Mouse (Mus musculus) erythroblast, adult 5-6 weeks (primary cell): ENCODE results near the gene Cd8a. TPM values are rescaled to one million over a fixed set of nuclear protein-coding genes. Genes with fewer than 3 reads are reported as not detected.

Source experiments
- ATAC-seq: replicated peaks from 2 replicates; pipeline ENCODE4 v1.8.0; 2016; ENCODE audit warnings: moderate number of reproducible peaks, mild to moderate bottlenecking, moderate TSS enrichment, inconsistent platforms; ENCODE audit not compliant: poor library complexity, low FRiP score, severe bottlenecking
- total RNA-seq, 2 experiments: library from RNA; stranded (forward) in 1 of 2; stranded (reverse) in 1 of 2; fragments of 150-400 nt in 1 of 2; fragments of 200-764, 138-1000 nt in 1 of 2; gene quantifications; 2 replicates each; pipeline versions ENCODE4 v1.2.3 to v1.2.4; 2015 to 2017; ENCODE audit warnings: low replicate concordance in 2 of 2

The Cd8a gene
- total RNA-seq, 2 experiments from 2014 or later: not detected

DNA sequence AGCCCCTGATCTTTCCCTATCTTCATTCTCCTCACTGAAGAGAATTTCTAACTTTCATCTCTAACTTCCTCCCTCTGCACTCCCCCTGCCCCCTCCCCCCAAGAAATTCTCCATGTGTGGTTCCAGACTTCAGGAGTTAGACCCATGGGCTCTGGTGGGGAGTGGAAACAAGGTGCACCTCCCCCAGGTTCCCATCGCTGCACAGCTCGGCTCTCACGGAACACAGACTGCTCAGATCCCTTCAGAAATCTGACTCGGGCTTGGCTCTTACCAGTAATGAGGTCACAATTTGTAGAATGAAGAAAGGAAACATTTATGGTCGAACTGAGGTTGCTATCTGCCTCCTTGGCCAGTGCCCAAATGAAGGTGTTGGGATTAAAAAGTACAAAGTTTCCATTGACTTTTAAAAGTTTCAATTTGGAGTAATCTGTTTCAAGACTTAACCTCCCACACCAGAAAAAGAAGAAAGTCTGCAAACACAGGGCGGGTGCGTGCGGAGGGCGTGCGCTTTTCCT, 12.0 kb upstream of the Cd8a start:
- ATAC-seq: no peak

- no peak for ATAC-seq
Observed at GRCm38 (mm10) chr6:71363995-71364394, 9.2 kb upstream of the Cd8a start.

DNA sequence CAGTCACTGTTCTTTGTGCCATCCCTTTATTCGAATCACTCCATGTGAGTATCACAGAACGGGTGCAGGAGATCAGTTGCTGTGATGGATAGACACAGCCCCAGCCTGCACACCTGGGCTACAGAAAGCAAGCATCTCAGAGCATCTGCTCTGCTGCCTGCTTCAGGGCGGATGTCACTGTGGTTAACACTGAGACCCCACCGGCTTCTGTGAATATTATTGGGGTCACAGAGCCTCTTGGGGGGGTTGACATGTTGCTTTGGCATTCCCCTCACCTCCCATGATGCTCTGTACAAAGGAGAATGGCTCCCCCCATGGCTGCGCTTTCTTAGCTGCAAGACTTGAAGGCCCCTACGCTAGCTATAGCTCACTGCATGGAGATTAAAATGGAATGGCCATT, 3.8 kb upstream of the Cd8a start:
- no peak for ATAC-seq

DNA sequence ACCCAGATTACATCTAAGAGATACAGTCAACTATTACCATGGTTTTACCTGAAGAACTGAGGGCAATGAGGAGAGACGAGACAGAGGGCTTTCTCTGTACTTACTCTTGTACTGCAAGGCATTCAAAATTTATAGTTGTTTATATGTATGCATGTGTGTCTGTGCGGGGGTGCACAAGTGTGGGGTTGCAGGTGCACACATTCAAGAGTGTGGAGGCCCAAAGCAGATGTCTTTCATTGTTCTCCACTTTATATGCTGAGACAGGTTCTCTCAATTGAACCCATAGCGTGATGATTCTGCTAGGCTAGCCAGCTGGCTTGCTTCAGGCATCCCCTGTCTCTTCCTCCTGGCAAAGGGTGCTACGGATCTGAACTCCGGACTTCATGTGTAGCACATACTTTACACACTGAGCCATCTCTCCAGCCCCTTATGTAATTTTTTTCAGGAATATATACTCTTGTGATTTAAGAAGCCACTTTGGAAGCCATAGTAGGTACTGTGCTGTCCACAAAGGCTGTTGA, 2.1 kb upstream of the Cd8a start:
- no peak for ATAC-seq

- ATAC-seq: no peak
Observed at GRCm38 (mm10) chr6:71372041-71372720, 1.0 kb upstream of the Cd8a start.

- no peak for ATAC-seq
Observed at GRCm38 (mm10) chr6:71374311-71374829, 1.1 kb downstream of the Cd8a start.

DNA sequence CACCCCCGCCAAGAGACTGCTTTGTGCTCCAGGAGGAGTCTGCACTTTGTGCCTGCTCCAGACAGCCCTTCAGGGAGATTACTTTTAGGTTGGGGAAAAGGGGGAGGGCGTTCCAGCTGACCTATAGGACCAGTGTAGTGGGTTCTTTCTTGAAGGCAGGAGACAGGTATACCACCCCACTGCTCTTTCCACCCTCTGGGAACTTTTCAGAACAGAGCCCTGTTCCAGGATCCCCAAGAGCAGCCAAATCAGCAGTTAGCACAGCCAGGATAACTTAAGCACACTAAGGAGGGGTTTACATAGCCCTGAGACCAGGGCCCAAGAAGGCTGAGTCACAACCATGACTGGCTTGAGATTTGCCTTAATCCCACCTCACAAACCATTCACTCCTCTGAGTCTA, 1.7 kb downstream of the Cd8a start:
- ATAC-seq: no peak

GRCm38 (mm10) chr6:71376711-71377110, 3.5 kb downstream of the Cd8a start:
- ATAC-seq: no peak

GRCm38 (mm10) chr6:71381654-71382053, 8.4 kb downstream of the Cd8a start:
- no peak for ATAC-seq

DNA sequence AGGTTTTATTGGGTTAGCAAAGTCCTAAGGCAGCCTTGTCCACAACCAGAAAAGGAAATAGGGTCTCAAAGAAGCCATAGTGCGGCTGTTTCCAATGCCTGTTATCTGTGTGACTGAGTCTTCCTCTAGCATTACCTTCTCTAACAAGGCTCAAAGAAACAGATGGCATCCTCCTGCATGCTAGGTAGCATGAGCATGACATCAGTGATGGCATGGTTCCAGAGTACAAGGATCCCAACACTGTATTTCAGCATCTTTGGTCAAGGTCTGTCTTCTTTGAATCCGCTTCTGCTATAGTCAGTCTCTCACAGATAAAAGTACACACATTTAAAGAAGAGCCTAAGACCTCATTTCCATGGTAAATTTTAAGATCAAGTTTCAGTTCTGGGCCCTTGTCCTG, 17.3 kb downstream of the Cd8a start:
- ATAC-seq: no peak

DNA sequence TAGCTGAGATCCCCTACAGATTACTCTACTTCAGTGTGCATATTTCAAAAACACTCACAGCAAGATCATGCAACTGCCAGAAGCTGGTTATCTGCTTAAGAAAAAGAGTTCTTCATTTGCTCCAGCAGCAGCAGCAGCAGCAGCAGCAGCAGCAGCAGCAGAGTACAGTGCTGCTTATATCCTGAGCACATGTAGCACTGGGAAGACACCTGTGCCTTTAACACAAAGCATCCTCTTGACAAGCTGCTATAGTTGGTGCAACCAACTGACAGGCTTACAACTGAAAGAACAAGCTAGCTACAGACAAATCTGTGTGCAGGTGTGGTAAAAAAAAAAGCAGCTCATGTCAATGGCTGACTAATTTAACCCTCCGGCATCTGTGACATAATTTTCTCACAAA, 22.8 kb downstream of the Cd8a start:
- no peak for ATAC-seq

DNA sequence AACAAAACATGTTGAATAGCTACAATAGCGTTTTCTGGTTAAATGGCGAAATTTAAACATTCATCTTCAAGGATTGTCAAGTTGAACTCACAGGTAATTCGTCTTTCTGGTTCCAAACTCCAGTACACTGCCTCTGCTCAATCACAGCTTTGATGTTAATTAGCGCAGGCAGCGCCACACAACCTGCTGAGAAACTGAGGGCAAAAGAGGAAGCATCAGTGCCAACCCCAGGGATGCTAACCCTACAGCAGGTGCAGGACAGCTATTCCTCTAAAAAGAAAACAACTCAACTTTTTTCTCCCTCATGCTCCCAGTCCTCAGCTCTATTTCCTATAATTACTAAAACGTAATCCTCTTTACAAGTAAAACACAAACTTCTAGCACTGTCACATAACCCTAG, 23.5 kb downstream of the Cd8a start:
- no peak for ATAC-seq

DNA sequence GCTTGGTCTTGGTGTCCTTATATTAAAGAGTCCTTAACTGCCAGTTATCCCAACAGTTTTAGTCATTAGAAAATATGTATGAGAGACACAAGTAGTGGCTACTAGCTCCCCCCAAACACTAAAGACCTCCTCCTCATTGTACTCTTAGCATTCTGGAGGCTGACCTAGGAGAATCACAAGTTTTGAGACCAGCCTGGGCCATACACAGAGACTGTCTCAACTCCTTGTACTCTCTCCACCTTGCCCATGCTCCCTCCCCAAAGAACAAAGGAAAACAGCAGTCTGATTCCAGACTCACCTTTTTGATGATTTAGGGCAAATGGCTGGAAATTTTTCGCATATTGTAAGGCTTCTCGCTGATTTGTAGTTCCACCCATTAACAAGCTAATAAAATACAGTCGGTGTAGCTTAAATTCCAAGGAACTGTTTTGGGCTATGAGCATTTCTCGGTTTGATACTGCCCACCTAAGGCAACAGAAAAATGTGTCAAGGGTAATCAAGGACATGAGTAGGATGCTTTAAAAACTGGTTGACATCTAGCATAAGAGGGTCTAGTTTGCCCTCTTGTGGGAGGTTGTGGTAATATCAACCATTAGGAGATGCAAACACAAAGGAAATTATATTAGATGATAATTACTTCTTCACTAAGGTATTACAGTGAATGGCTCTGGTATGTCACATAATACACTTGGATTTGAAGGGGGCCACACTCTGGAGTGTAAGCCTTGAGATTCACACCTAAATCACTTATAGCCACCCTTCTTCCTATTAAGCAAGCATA, 25.8 kb downstream of the Cd8a start:
- ATAC-seq: no peak

DNA sequence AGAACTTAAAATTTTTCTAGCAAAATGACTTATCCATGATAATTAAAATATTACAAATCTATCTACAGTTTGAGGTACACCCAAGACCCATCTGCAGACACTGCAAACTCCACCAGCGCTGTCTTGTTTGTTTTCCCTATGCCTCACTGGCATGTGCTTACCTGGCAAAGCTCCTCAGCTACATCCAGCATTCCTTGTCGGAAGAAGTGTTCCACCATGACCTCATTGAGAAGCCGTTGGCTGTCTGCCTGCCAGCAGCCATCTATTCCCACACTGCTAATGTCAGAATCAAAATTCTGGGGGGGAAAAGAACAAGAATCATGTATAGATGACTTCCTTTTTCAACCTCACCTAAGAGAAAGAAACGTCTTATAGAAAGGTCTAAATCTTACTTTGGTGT, 41.4 kb downstream of the Cd8a start:
- ATAC-seq: no peak

DNA sequence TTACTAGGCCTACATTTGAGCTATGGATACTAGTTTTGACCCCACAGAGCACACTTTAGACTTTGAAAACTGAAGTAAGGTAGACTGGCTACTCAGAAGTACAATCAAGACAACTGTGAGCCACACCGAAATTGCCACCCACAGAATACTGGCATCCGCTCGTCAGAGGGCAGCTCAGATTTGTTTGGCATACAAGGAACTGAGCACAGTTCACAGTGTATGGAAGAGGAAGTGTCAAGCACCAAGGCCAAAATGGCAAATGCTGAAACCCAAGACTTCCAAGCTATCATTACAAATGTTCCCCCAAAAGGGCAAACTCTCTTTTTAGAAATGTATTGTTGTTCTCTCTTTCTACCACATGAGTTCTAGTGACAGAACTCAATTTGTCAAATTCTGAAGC, 42.2 kb downstream of the Cd8a start:
- no peak for ATAC-seq

DNA sequence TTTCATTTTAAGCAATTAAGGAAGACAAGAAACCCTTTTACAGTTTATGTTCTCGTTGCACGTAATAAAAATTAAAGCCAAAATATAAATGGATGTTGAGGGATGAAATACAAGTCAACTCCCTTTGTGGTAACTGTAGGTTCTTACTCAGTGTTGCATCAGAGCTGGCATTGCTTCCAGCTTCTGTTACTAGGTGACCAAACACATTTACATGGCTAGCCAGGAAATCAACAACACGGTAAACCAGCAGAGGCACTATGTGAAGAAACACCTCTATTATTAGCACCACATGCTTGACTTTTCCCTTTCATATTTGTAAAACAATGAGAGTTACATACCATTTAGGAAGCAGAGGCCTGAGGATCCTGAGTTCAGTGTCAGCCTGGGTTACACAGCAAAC, 45.6 kb downstream of the Cd8a start:
- ATAC-seq: no peak

DNA sequence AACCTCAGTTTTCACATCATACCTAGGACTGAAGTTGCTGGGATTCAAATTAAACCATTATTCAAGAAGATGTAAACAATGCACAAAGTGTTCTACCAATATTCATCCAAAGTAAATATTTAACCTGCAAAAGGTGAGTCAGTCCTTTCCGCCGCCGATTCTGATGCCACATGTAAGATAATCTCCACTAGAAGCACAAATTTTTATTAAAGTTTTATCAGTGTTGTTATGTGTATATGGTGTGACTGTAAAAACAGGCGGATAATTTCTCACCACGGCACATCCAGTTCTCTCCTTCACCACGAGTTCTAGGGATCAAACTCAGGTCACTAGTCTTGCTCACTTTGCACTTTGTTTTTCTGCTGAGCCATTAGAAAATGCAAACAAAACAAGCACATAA, 47.6 kb downstream of the Cd8a start:
- no peak for ATAC-seq

- ATAC-seq: 0 out of 2 replicates have a peak, but pooled peaks have one; percentile 28
Observed at GRCm38 (mm10) chr6:71422162-71422561, 48.9 kb downstream of the Cd8a start.

DNA sequence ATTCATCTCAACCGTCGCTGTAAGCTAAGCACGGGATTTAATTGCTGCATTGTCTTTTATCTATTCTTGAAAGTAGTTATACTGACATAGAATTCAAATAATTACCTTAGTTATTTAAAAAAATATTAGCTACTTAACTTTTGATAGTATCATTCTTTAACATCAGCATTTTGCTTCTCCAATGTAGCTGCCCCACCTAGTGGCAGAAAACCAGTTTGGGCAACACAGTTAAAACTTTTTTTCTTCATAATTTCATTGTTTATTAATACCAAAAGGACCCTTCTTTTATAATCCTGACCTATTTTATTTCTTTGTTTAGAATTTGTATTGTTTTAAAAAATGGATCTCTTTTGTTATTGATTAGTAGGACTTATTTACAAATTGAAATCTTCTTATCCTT, 49.9 kb downstream of the Cd8a start:
- ATAC-seq: no peak

GRCm38 (mm10) chr6:71425681-71426080, 52.5 kb downstream of the Cd8a start:
- ATAC-seq: no peak
